Mouse (Mus musculus): ENCODE data around the gene Akr1b10. TPM values are rescaled to one million over a fixed set of nuclear protein-coding genes. Genes with fewer than 3 reads are reported as not detected.

Gene Akr1b10
- polyA plus RNA-seq (2014; fragmentation: Nextera tagmentation; extraction: Ambion mirVana) = 11.7 and 14.2 TPM in 2 replicates

DNA sequence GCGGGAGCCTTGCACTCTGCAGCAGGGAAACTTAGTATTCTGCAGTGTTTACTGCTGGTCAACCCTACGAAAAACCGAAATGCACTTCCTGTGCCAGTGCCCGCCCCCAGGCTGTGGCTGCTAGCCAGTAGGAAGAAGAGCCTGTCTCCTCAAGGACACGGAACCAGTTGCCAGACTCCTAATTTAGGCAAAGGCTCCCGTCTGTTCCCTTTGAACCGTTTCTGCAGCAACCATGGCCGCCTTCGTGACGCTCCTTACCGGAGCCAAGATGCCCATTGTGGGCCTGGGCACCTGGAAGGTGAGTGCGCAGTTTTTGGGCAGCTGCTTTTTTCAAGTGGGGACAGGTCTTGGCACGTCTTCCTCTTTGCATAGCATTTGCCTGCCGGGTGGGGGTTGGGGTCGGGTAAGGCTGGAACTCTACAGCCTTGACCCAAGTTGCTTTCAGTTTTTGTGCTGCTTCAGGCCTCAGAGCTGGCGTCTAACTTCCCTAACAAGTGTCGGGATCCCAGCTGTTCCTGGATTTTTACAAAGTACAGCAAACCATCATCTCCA lies at the start of gene Akr1b10:
Gene Akr1b10 (plus strand): TSS at position 109 of the 552 bp plus-strand sequence.
- Histone ChIP-seq H3K4me1 (ENCODE audit: control insufficient read depth, insufficient read depth, low read length) (peaks cover 2% of the 10 kb centered on the region; the same call in 1 of the 2 replicates), H3K4me3 (ENCODE audit: low read depth, low read length) (peak within 1 kb of the TSS; percentile 38), H3K9me3 (ENCODE audit: control insufficient read depth, low read length) (no peaks in the 10 kb centered on the region), H3K36me3 (ENCODE audit: control insufficient read depth, insufficient read depth, low read length) (no peaks in the 10 kb centered on the region), H3K27me3 (ENCODE audit: control insufficient read depth, insufficient read depth, low read length) (no peaks in the 10 kb centered on the region), H3K27ac (ENCODE audit: low read depth, low read length) (no peak within 1 kb of the TSS), H3K4me2 (peak within 1 kb of the TSS; percentile 69), H3K9ac (ENCODE audit: low read length) (peak within 1 kb of the TSS; percentile 50)
- DNase-seq (ENCODE audit: low spot score, missing footprints) (peak; percentile 94), ATAC-seq (ENCODE audit: low FRiP score) (peak; percentile 69; the same call in 1 of the 2 replicates)
- 2% methylated on average over 17 of the region's 17 CpGs for WGBS

DNA sequence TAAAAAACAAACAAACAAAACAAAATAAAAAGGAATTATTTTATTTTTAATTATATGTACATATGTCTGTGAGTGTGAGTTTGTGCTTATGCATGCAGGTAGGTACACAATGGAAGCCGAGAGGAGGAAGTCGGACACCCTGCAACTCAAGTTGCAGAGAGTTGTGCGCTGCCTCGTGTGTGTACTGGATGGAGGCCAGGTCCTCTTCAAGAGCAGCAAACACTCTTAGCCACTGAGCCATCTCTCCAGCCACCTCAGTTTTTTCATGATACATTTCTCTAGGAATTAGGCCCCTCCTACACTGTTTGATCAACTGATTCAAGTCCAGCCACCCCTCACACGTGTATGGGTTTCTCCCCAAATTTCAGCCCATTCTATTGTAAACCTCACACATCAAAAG lies 49.3 kb upstream of the Akr1b10 start:
- ATAC-seq (ENCODE audit: low FRiP score) = no peak
- 86% methylated on average over 5 of the region's 5 CpGs for WGBS

GRCm38 (mm10) chr6:34337799-34338198 lies 46.2 kb upstream of the Akr1b10 start:
- H3K4me1 ChIP-seq (ENCODE audit: control insufficient read depth, insufficient read depth, low read length) = no peaks in the 10 kb centered on the region
- H3K9ac ChIP-seq (ENCODE audit: low read length) = no peak overlapping the region
- ATAC-seq (ENCODE audit: low FRiP score) (no peak), DNase-seq (ENCODE audit: low spot score, missing footprints) (no peak)
- H3K4me2 ChIP-seq = no peak overlapping the region
- no peak overlapping the region for H3K4me3 ChIP-seq (ENCODE audit: low read depth, low read length)
- H3K27me3 ChIP-seq (ENCODE audit: control insufficient read depth, insufficient read depth, low read length) = no peaks in the 10 kb centered on the region
- no peaks in the 10 kb centered on the region for H3K9me3 ChIP-seq (ENCODE audit: control insufficient read depth, low read length)
- 85% methylated on average over 2 of the region's 2 CpGs for WGBS
- H3K36me3 ChIP-seq (ENCODE audit: control insufficient read depth, insufficient read depth, low read length) = no peaks in the 10 kb centered on the region
- H3K27ac ChIP-seq (ENCODE audit: low read depth, low read length) = no peak overlapping the region

More for the DNA sequence above, 49.3 kb upstream of the Akr1b10 start:
- Histone ChIP-seq H3K9ac (ENCODE audit: low read length) (no peak overlapping the region), H3K9me3 (ENCODE audit: control insufficient read depth, low read length) (no peaks in the 10 kb centered on the region), H3K27me3 (ENCODE audit: control insufficient read depth, insufficient read depth, low read length) (no peaks in the 10 kb centered on the region), H3K4me3 (ENCODE audit: low read depth, low read length) (no peak overlapping the region), H3K27ac (ENCODE audit: low read depth, low read length) (no peak overlapping the region), H3K36me3 (ENCODE audit: control insufficient read depth, insufficient read depth, low read length) (no peaks in the 10 kb centered on the region), H3K4me1 (ENCODE audit: control insufficient read depth, insufficient read depth, low read length) (no peaks in the 10 kb centered on the region), H3K4me2 (no peak overlapping the region)
- no peak for DNase-seq (ENCODE audit: low spot score, missing footprints)

DNA sequence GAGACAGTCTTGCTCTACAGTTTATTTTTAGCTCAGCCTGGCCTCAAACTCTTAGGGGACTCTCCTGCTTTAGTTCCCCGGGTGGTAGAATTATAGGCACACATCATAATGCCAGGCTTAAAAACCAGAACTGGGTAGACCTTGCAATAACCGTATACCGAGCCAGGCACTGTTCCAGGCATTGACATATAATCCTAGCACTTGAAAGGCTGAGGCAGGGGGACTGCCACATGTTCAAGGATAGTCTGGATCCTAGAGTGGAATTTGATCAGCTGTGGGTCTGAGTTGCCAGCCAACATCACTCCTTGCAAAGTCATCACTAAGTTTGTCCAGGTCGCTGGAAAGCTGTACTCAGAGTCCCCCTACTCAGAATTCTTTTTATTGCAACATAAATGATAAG lies 42.0 kb upstream of the Akr1b10 start:
- H3K27me3 ChIP-seq (ENCODE audit: control insufficient read depth, insufficient read depth, low read length) = no peaks in the 10 kb centered on the region
- no peaks in the 10 kb centered on the region for H3K9me3 ChIP-seq (ENCODE audit: control insufficient read depth, low read length)
- DNase-seq (ENCODE audit: low spot score, missing footprints) (no peak), ATAC-seq (ENCODE audit: low FRiP score) (no peak)
- 93% methylated on average over 4 of the region's 4 CpGs for WGBS
- H3K27ac ChIP-seq (ENCODE audit: low read depth, low read length) = no peak overlapping the region
- H3K4me3 ChIP-seq (ENCODE audit: low read depth, low read length) = no peak overlapping the region
- peaks cover 3% of the 10 kb centered on the region; the same call in 1 of the 2 replicates for H3K4me1 ChIP-seq (ENCODE audit: control insufficient read depth, insufficient read depth, low read length)
- H3K36me3 ChIP-seq (ENCODE audit: control insufficient read depth, insufficient read depth, low read length) = no peaks in the 10 kb centered on the region
- H3K4me2 ChIP-seq = no peak overlapping the region
- H3K9ac ChIP-seq (ENCODE audit: low read length) = no peak overlapping the region

GRCm38 (mm10) chr6:34342476-34342875 lies 41.5 kb upstream of the Akr1b10 start:
- no peaks in the 10 kb centered on the region for H3K36me3 ChIP-seq (ENCODE audit: control insufficient read depth, insufficient read depth, low read length)
- DNase-seq (ENCODE audit: low spot score, missing footprints) = no peak
- no peaks in the 10 kb centered on the region for H3K27me3 ChIP-seq (ENCODE audit: control insufficient read depth, insufficient read depth, low read length)
- H3K4me1 ChIP-seq (ENCODE audit: control insufficient read depth, insufficient read depth, low read length) = peaks cover 3% of the 10 kb centered on the region; the same call in 1 of the 2 replicates
- H3K4me3 ChIP-seq (ENCODE audit: low read depth, low read length) = no peak overlapping the region
- no peak for ATAC-seq (ENCODE audit: low FRiP score)
- H3K4me2 ChIP-seq = no peak overlapping the region
- 95% methylated on average over 2 of the region's 2 CpGs for WGBS
- no peak overlapping the region for H3K27ac ChIP-seq (ENCODE audit: low read depth, low read length)
- no peaks in the 10 kb centered on the region for H3K9me3 ChIP-seq (ENCODE audit: control insufficient read depth, low read length)
- no peak overlapping the region for H3K9ac ChIP-seq (ENCODE audit: low read length)

DNA sequence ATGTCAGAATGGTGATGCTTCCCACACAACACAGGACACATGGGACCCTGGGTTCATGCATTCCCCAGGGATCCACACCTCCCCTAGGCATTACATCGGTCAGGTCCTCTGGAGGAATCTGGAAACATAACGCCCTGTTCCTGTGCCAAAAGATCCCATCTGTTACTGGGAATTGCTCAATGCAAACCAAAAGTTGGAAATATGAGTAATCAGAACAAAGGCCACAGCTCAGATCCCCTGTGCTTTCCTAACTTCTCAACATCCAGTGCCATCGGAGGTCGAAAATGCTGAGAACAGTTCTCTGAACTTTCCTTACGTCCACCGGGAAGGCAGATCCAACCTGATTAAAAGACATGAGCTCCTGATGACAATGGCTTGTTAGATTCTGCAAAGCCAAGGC lies 40.6 kb upstream of the Akr1b10 start:
- no peak overlapping the region for H3K9ac ChIP-seq (ENCODE audit: low read length)
- 88% methylated on average over 6 of the region's 6 CpGs for WGBS
- no peaks in the 10 kb centered on the region for H3K27me3 ChIP-seq (ENCODE audit: control insufficient read depth, insufficient read depth, low read length)
- no peaks in the 10 kb centered on the region for H3K9me3 ChIP-seq (ENCODE audit: control insufficient read depth, low read length)
- ATAC-seq (ENCODE audit: low FRiP score) = no peak
- no peaks in the 10 kb centered on the region for H3K36me3 ChIP-seq (ENCODE audit: control insufficient read depth, insufficient read depth, low read length)
- no peak overlapping the region for H3K4me3 ChIP-seq (ENCODE audit: low read depth, low read length)
- peaks cover 3% of the 10 kb centered on the region; the same call in 1 of the 2 replicates for H3K4me1 ChIP-seq (ENCODE audit: control insufficient read depth, insufficient read depth, low read length)
- no peak for DNase-seq (ENCODE audit: low spot score, missing footprints)
- H3K4me2 ChIP-seq = no peak overlapping the region
- H3K27ac ChIP-seq (ENCODE audit: low read depth, low read length) = no peak overlapping the region

DNA sequence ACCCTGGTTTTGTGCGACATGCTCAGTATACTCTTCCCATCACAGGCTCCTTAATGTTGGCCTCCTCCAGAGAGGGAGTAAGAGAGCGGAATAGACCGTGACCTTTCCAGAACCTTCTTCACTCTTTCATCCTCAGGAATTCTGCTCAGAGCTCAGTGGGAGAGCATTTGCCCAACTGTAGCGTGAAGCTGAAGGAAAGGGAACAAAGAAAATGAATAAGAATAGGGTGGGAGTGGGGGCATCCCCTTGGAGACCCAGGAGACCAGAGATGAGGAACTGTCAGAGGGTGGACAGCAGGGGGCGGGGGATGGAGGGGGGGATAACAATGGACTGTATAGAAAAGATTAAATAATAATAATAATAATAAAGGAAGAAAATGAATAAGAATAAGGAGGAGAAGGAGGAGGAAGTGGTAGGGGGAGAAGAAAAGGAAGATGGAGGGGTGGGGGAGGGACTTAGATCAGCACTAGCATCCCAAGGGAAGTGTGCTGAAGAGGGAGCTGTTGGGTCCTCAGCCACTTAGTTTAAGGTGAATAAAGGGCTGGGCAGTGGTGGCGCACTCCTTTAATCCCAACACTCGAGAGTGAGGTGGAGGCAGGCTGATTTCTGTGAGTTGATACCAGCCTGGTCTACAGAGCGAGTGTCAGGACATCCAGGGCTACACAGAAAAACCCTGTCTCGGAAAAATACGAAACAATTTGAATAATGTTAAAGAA lies 39.7 kb upstream of the Akr1b10 start:
- H3K27me3 ChIP-seq (ENCODE audit: control insufficient read depth, insufficient read depth, low read length) = no peaks in the 10 kb centered on the region
- no peak overlapping the region for H3K27ac ChIP-seq (ENCODE audit: low read depth, low read length)
- H3K36me3 ChIP-seq (ENCODE audit: control insufficient read depth, insufficient read depth, low read length) = no peaks in the 10 kb centered on the region
- no peaks in the 10 kb centered on the region for H3K9me3 ChIP-seq (ENCODE audit: control insufficient read depth, low read length)
- H3K9ac ChIP-seq (ENCODE audit: low read length) = no peak overlapping the region
- DNase-seq (ENCODE audit: low spot score, missing footprints) (no peak), ATAC-seq (ENCODE audit: low FRiP score) (peak; percentile 50; the same call in 1 of the 2 replicates)
- no peak overlapping the region for H3K4me2 ChIP-seq
- H3K4me1 ChIP-seq (ENCODE audit: control insufficient read depth, insufficient read depth, low read length) = peaks cover 3% of the 10 kb centered on the region; the same call in 1 of the 2 replicates
- 32% methylated on average over 10 of the region's 10 CpGs for WGBS
- H3K4me3 ChIP-seq (ENCODE audit: low read depth, low read length) = no peak overlapping the region

- 15% methylated on average over 9 of the region's 9 CpGs for WGBS
- ATAC-seq (ENCODE audit: low FRiP score) (peak; percentile 24; the same call in 1 of the 2 replicates), DNase-seq (ENCODE audit: low spot score, missing footprints) (peak; percentile 94)
- Histone ChIP-seq H3K27ac (ENCODE audit: low read depth, low read length) (no peak overlapping the region), H3K9ac (ENCODE audit: low read length) (no peak overlapping the region), H3K27me3 (ENCODE audit: control insufficient read depth, insufficient read depth, low read length) (no peaks in the 10 kb centered on the region), H3K4me3 (ENCODE audit: low read depth, low read length) (no peak overlapping the region), H3K36me3 (ENCODE audit: control insufficient read depth, insufficient read depth, low read length) (no peaks in the 10 kb centered on the region), H3K4me1 (ENCODE audit: control insufficient read depth, insufficient read depth, low read length) (peaks cover 3% of the 10 kb centered on the region; the same call in 1 of the 2 replicates), H3K4me2 (0 out of 2 replicates have a peak overlapping the region, but pooled peaks have one; percentile 9), H3K9me3 (ENCODE audit: control insufficient read depth, low read length) (no peaks in the 10 kb centered on the region)
Measured at GRCm38 (mm10) chr6:34344935-34345334, 39.1 kb upstream of the Akr1b10 start.
